In the genomic region with DNA sequence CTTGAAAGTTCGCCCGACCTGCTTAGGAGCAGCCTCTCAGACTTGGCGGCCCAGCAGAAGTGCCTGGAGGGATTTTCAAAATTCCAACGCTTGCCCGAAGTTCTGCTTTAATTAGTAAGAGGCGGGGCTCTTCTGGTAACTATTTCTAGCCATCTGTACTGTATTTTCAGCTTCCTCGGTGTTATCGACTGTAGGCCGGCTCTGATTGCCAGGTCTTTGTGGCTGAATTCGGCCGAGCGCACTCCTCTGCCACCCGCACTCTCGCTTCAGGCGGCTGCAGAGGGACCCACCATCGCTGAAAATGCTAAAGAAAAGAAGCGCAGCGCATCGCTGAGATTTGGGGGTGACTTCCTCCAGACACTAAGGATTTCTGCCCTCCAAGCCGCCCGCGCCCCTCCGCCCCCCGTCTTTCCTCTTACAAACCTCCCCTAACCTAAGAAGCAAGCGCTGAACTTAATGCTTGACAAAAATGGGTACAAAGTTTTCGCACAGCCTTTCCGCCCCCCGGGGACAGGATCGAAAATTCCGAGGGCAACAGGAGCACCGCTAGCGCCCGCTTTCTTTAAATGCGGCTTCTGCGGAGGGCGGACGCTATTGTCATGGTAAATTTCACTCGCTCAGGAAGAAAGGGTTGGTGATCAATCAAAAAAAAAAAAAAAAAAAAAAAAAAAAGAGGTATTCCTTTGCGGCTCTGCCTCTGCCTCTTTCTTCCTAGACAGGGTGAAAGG, we compare ENCODE assay signal across 8 mouse cellular contexts. TPM values are rescaled to one million over a fixed set of nuclear protein-coding genes. Genes with fewer than 3 reads are reported as not detected.
A peak's percentile ranks its signal among the peaks of the same experiment; 100 is the strongest.
DNase-seq lines count a peak whose midpoint lies in the region; ATAC-seq lines count a peak whose summit lies in the region.

No protein-coding gene starts in this region.

- no peaks in the 10 kb centered on the region for H3K9me3 ChIP-seq in forebrain, embryonic 10.5 days
- H3K9me3 ChIP-seq in hindbrain, embryonic 14.5 days (ENCODE audit: control insufficient read depth, low read length): 0 out of 2 replicates have a peak, but pooled peaks cover 3% of the 10 kb centered on the region
- H3K9me3 ChIP-seq in liver, embryonic 13.5 days (replicated peaks): no peaks in the 10 kb centered on the region
- H3K9me3 ChIP-seq in neural tube, embryonic 12.5 days: no peaks in the 10 kb centered on the region

- under 1% methylated on average over 39 of the region's 39 CpGs for WGBS in forebrain, embryonic 10.5 days
- under 1% methylated on average over 39 of the region's 39 CpGs for WGBS in hindbrain, embryonic 14.5 days
- WGBS in liver, embryonic 13.5 days (ENCODE audit: insufficient replicate concordance): 3% methylated on average over 39 of the region's 39 CpGs
- under 1% methylated on average over 39 of the region's 39 CpGs for WGBS in neural tube, embryonic 12.5 days

- ATAC-seq in hindbrain, embryonic 14.5 days (ENCODE audit: low FRiP score): peak; percentile 18; the same call in 1 of the 2 replicates
- no peak for ATAC-seq in liver, embryonic 13.5 days (ENCODE audit: low read depth)
- peak; percentile 41; the same call in 1 of the 2 replicates for ATAC-seq in neural tube, embryonic 12.5 days (ENCODE audit: low FRiP score, low read depth)

- H3K4me3 ChIP-seq in forebrain, embryonic 10.5 days: peak overlapping the region; percentile 71
- peak overlapping the region; percentile 52 for H3K4me3 ChIP-seq in hindbrain, embryonic 14.5 days (replicated peaks; ENCODE audit: low read length)
- peak overlapping the region; percentile 47 for H3K4me3 ChIP-seq in liver, embryonic 13.5 days (replicated peaks)
- H3K4me3 ChIP-seq in neural tube, embryonic 12.5 days: peak overlapping the region; percentile 48

- H3K4me1 ChIP-seq in forebrain, embryonic 10.5 days: peaks cover 49% of the 10 kb centered on the region
- peaks cover 5% of the 10 kb centered on the region; the same call in 1 of the 2 replicates for H3K4me1 ChIP-seq in hindbrain, embryonic 14.5 days (replicated peaks; ENCODE audit: control insufficient read depth, insufficient read depth, low read length)
- H3K4me1 ChIP-seq in liver, embryonic 13.5 days (replicated peaks): no peaks in the 10 kb centered on the region; the same call in 1 of the 2 replicates
- no peaks in the 10 kb centered on the region for H3K4me1 ChIP-seq in neural tube, embryonic 12.5 days

- no peaks in the 10 kb centered on the region for H3K27me3 ChIP-seq in forebrain, embryonic 10.5 days (ENCODE audit: poor library complexity, severe bottlenecking)
- H3K27me3 ChIP-seq in hindbrain, embryonic 14.5 days (ENCODE audit: control insufficient read depth, insufficient read depth, low read length): 0 out of 2 replicates have a peak, but pooled peaks cover 4% of the 10 kb centered on the region
- H3K27me3 ChIP-seq in liver, embryonic 13.5 days: peaks cover 37% of the 10 kb centered on the region
- H3K27me3 ChIP-seq in neural tube, embryonic 12.5 days (replicated peaks): no peaks in the 10 kb centered on the region

- peak; percentile 15 for DNase-seq in left cerebral cortex, postnatal 4 days
- no peak for DNase-seq in left cerebral cortex, adult 8-10 months (ENCODE audit: low spot score in 2 of 2)
- DNase-seq in forebrain, embryonic 10.5 days (ENCODE audit: extremely low spot score, low spot score): peak; percentile 71
- peak; percentile 55 for DNase-seq in hindbrain, embryonic 14.5 days (ENCODE audit: low spot score)
- no peak for DNase-seq in liver, embryonic 13.5 days
- DNase-seq in right cerebral cortex, postnatal 36 days (ENCODE audit: low spot score in 2 of 2): no peak
- DNase-seq in right cerebral cortex, postnatal 14 days: no peak

- H3K9ac ChIP-seq in hindbrain, embryonic 14.5 days: peak overlapping the region; percentile 74
- H3K9ac ChIP-seq in liver, embryonic 13.5 days: no peak overlapping the region
- H3K9ac ChIP-seq in neural tube, embryonic 12.5 days: peak overlapping the region; percentile 64

- H3K4me2 ChIP-seq in hindbrain, embryonic 14.5 days (replicated peaks): peak overlapping the region; percentile 100
- peak overlapping the region; percentile 65 for H3K4me2 ChIP-seq in liver, embryonic 13.5 days
- peak overlapping the region; percentile 92 for H3K4me2 ChIP-seq in neural tube, embryonic 12.5 days (replicated peaks)

- H3K36me3 ChIP-seq in forebrain, embryonic 10.5 days (replicated peaks): peaks cover 5% of the 10 kb centered on the region; the same call in 1 of the 2 replicates
- no peaks in the 10 kb centered on the region for H3K36me3 ChIP-seq in hindbrain, embryonic 14.5 days (replicated peaks; ENCODE audit: control insufficient read depth, insufficient read depth)
- H3K36me3 ChIP-seq in liver, embryonic 13.5 days: no peaks in the 10 kb centered on the region
- no peaks in the 10 kb centered on the region for H3K36me3 ChIP-seq in neural tube, embryonic 12.5 days

- peak overlapping the region; percentile 95 for H3K27ac ChIP-seq in forebrain, embryonic 10.5 days
- peak overlapping the region; percentile 51; the same call in 1 of the 2 replicates for H3K27ac ChIP-seq in hindbrain, embryonic 14.5 days
- no peak overlapping the region for H3K27ac ChIP-seq in liver, embryonic 13.5 days
- no peak overlapping the region for H3K27ac ChIP-seq in neural tube, embryonic 12.5 days

- intact Hi-C loops in left cerebral cortex, postnatal 4 days (cut with DNase I): loop anchor here (5.0 kb wide), 1 partner anchor 45 kb away; no protein-coding TSS in a partner anchor

RNA-seq across cellular contexts. Expression of a gene that starts 0.5 kb away (rescaled TPM):
- 1 to 10 TPM; 3.2 to 4.9 TPM for total RNA-seq in left cerebral cortex, postnatal 4 days (2021)
- total RNA-seq in left cerebral cortex, adult 8-10 months (2022): 1 to 10 TPM; 3.4 to 5.6 (median 3.6) TPM
- polyA plus RNA-seq in forebrain, embryonic 10.5 days (2016; fragmentation: Nextera tagmentation; extraction: Ambion mirVana): 8.1 and 9.1 TPM in 2 replicates
- 2.3 and 2.6 TPM in 2 replicates for polyA plus RNA-seq in hindbrain, embryonic 14.5 days (2014; fragmentation: Nextera tagmentation; extraction: Ambion mirVana)
- polyA plus RNA-seq in liver, embryonic 13.5 days (2015; fragmentation: Nextera tagmentation; extraction: Ambion mirVana): 0.20 TPM in 2 replicates
- polyA plus RNA-seq in neural tube, embryonic 12.5 days (2016; fragmentation: Nextera tagmentation; extraction: Ambion mirVana): 4.7 and 6.2 TPM in 2 replicates

RNA-seq across cellular contexts. Expression of a gene that starts 7.7 kb away (rescaled TPM):
- total RNA-seq in left cerebral cortex, postnatal 4 days (2021): under 1 TPM; 0.52 to 0.64 TPM
- total RNA-seq in left cerebral cortex, adult 8-10 months (2022): under 1 TPM; 0.19 to 0.65 (median 0.35) TPM
- polyA plus RNA-seq in forebrain, embryonic 10.5 days (2016; fragmentation: Nextera tagmentation; extraction: Ambion mirVana): 0.86 and 1.4 TPM in 2 replicates
- polyA plus RNA-seq in hindbrain, embryonic 14.5 days (2014; fragmentation: Nextera tagmentation; extraction: Ambion mirVana): 0.78 and 1.0 TPM in 2 replicates
- 0.06 and 0.13 TPM in 2 replicates for polyA plus RNA-seq in liver, embryonic 13.5 days (2015; fragmentation: Nextera tagmentation; extraction: Ambion mirVana)
- 0.46 and 0.71 TPM in 2 replicates for polyA plus RNA-seq in neural tube, embryonic 12.5 days (2016; fragmentation: Nextera tagmentation; extraction: Ambion mirVana)

Comparison
In these comparisons a context has a peak if more than half of its experiments do, and no peak if none do; other contexts are left out.
1. DNase-seq: peak in left cerebral cortex, postnatal 4 days (single experiment), forebrain, embryonic 10.5 days (single experiment) and hindbrain, embryonic 14.5 days (single experiment); none in left cerebral cortex, adult 8-10 months (0 of 2), liver, embryonic 13.5 days (single experiment), right cerebral cortex, postnatal 36 days (0 of 2) and right cerebral cortex, postnatal 14 days (single experiment).
2. H3K27ac ChIP-seq: peak in forebrain, embryonic 10.5 days (single experiment) and hindbrain, embryonic 14.5 days (single experiment); none in liver, embryonic 13.5 days (single experiment) and neural tube, embryonic 12.5 days (single experiment).
3. Peak in every context shown above with its lines, with median percentiles within 50 percentile points of each other: H3K4me3 ChIP-seq and H3K4me2 ChIP-seq.